Mouse (Mus musculus) liver, embryonic 12.5 days (tissue): ENCODE results near the gene Napa. TPM values are rescaled to one million over a fixed set of nuclear protein-coding genes. Genes with fewer than 3 reads are reported as not detected.
A peak's percentile ranks its signal among the peaks of the same experiment; 100 is the strongest.

Source experiments
- ATAC-seq: fragments of 200-750 bp; cut with Nextera tagmentation; 2 replicates; pipeline ENCODE4 v1.8.0; 2017; ENCODE audit warnings: moderate number of reproducible peaks, mild to moderate bottlenecking, moderate library complexity
- H3K27ac ChIP-seq: fragments of 300-500 bp; sonication (generic); 2 replicates; pipeline ENCODE4 v1.5.1; 2016; ENCODE audit warnings: mild to moderate bottlenecking
- H3K27me3 ChIP-seq: fragments of 300-500 bp; sonication (generic); replicated peaks from 2 replicates; pipeline ENCODE4 v1.6.1; 2016; ENCODE audit warnings: mild to moderate bottlenecking, moderate library complexity
- H3K36me3 ChIP-seq: fragments of 300-500 bp; sonication (generic); 2 replicates; pipeline ENCODE4 v1.6.1; 2016; ENCODE audit warnings: mild to moderate bottlenecking, moderate library complexity
- H3K4me1 ChIP-seq: fragments of 300-500 bp; sonication (generic); 2 replicates; pipeline ENCODE4 v1.6.1; 2016
- H3K4me2 ChIP-seq: fragments of 300-500 bp; sonication (generic); 2 replicates; pipeline ENCODE4 v1.6.1; 2016; ENCODE audit warnings: mild to moderate bottlenecking, moderate library complexity
- H3K4me3 ChIP-seq: fragments of 300-500 bp; sonication (generic); 2 replicates; pipeline ENCODE4 v1.5.1; 2016; ENCODE audit warnings: mild to moderate bottlenecking, moderate library complexity
- H3K9ac ChIP-seq: fragments of 300-500 bp; sonication (generic); 2 replicates; pipeline ENCODE4 v1.6.1; 2016; ENCODE audit warnings: mild to moderate bottlenecking, moderate library complexity
- H3K9me3 ChIP-seq: fragments of 300-500 bp; sonication (generic); replicated peaks from 2 replicates; pipeline ENCODE4 v1.6.1; 2016; ENCODE audit warnings: mild to moderate bottlenecking, moderate library complexity
- WGBS: fragments of 180-500 bp; shearing (Covaris S2); methylation state at CpG from one replicate; pipeline ENCODE4 v1.1.7; 2016; ENCODE audit not compliant: insufficient replicate concordance; 5-methylcytosine and 5-hydroxymethylcytosine counted together
- polyA plus RNA-seq: library from polyadenylated mRNA; unstranded; fragments of >200 nt; fragmentation: Nextera tagmentation; extraction: Ambion mirVana; gene quantifications from 2 replicates; pipeline ENCODE4 v1.2.1, GENCODE M21; 2016

The Napa gene
- polyA plus RNA-seq, 1 experiment from 2014 or later, result 165 TPM

DNA sequence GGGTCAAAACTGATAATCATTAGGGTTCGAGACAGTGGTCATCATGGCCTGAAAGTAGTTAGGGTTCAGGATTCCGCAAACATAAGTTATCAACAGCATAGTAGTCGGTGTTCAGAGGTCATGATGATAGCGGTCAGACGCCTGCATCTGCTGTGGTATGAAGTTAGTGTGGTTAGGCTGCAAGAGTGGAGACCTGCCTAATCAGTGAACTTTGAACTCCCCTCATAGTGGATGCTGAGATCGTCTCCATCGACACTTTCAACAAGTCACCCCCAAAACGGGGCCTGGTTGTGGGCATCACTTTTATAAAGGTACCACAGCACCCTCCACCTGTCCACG is 22.0 kb downstream of the Napa start:
- H3K9ac ChIP-seq, result no peak overlapping the region
- H3K27ac ChIP-seq, result no peak overlapping the region
- peaks cover 20% of the 10 kb centered on the region for H3K4me1 ChIP-seq
- 42% methylated on average over 9 of the region's 9 CpGs for WGBS
- H3K4me3 ChIP-seq, result peak overlapping the region; percentile 76
- H3K4me2 ChIP-seq, result peak overlapping the region; percentile 73
- H3K9me3 ChIP-seq, result no peaks in the 10 kb centered on the region
- H3K36me3 ChIP-seq, result peaks cover 29% of the 10 kb centered on the region
- ATAC-seq, result 0 out of 2 replicates have a peak, but pooled peaks have one; percentile 6
- H3K27me3 ChIP-seq, result no peaks in the 10 kb centered on the region

GRCm38 (mm10) chr7:16125829-16126228 is 27.6 kb downstream of the Napa start:
- Histone ChIP-seq H3K4me1 (peaks cover 16% of the 10 kb centered on the region), H3K9ac (no peak overlapping the region), H3K9me3 (no peaks in the 10 kb centered on the region), H3K36me3 (peaks cover 10% of the 10 kb centered on the region; the same call in 1 of the 2 replicates), H3K27ac (no peak overlapping the region), H3K27me3 (peaks cover 20% of the 10 kb centered on the region), H3K4me3 (no peak overlapping the region), H3K4me2 (no peak overlapping the region)
- 76% methylated on average over 9 of the region's 9 CpGs for WGBS
- ATAC-seq, result no peak

DNA sequence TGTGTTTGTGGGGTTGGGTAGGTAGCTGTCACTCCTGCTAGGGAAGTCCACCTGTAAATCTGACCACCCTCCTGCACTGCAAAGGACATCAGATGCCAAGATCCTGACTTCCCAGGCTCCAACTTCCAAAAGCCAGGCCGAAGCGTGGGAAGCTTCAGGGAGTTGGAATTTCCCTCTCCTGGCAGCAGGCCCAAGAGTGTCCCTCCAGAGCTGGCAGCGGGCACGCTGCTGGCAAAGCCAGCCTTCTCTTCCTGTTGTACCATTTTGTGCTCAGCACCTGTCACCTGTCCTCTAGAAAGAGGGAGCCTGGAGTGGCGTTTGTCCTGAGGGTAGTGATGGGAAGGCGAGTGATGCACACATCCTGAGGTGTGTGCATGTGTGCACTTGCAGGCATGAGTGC is 30.1 kb downstream of the Napa start:
- Histone ChIP-seq H3K9me3 (no peaks in the 10 kb centered on the region), H3K36me3 (peaks cover 10% of the 10 kb centered on the region; the same call in 1 of the 2 replicates), H3K4me3 (no peak overlapping the region), H3K4me2 (no peak overlapping the region), H3K4me1 (peaks cover 16% of the 10 kb centered on the region), H3K27ac (no peak overlapping the region), H3K9ac (no peak overlapping the region), H3K27me3 (peaks cover 45% of the 10 kb centered on the region)
- 57% methylated on average over 6 of the region's 6 CpGs for WGBS
- no peak for ATAC-seq

GRCm38 (mm10) chr7:16128899-16129298 is 30.6 kb downstream of the Napa start:
- Histone ChIP-seq H3K27me3 (peaks cover 50% of the 10 kb centered on the region), H3K4me3 (no peak overlapping the region), H3K36me3 (peaks cover 10% of the 10 kb centered on the region; the same call in 1 of the 2 replicates), H3K4me2 (no peak overlapping the region), H3K4me1 (peaks cover 16% of the 10 kb centered on the region), H3K9me3 (no peaks in the 10 kb centered on the region), H3K27ac (no peak overlapping the region), H3K9ac (no peak overlapping the region)
- WGBS, result 63% methylated on average over 5 of the region's 5 CpGs
- no peak for ATAC-seq

DNA sequence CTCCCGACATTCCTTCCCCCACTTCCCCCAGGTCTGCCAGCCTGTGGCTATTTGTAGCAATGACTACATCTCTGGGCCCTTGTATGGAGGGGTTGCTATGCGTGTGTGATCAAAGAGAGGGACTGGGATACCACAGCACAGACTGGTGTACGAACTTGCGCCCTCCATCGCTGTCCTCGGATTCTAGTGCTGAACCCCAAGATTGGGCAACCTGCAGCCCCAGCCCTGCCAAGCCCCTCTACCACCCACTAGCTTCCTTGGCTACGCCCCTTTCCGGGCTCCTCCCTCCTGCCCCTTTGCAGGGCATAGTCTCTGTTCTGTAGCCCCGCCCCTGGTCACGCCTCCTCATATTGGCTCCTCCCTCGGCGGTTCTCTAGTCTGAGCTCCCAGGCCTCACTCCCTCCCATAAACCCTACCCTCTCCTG is 31.2 kb downstream of the Napa start, which contains the start of gene Slc8a2:
TSS of gene Slc8a2 (plus strand) at position 406 of the 425 bp plus-strand sequence.
- Histone ChIP-seq H3K9me3 (no peaks in the 10 kb centered on the region), H3K4me3 (peak within 1 kb of the TSS; percentile 48), H3K36me3 (peaks cover 10% of the 10 kb centered on the region; the same call in 1 of the 2 replicates), H3K27ac (no peak within 1 kb of the TSS), H3K9ac (peak within 1 kb of the TSS; percentile 40), H3K27me3 (peaks cover 56% of the 10 kb centered on the region), H3K4me1 (peaks cover 16% of the 10 kb centered on the region), H3K4me2 (peak within 1 kb of the TSS; percentile 63)
- ATAC-seq, result peak; percentile 70
- WGBS, result 3% methylated on average over 12 of the region's 12 CpGs

GRCm38 (mm10) chr7:16129846-16130691 is 31.8 kb downstream of the Napa start:
- peaks cover 57% of the 10 kb centered on the region for H3K27me3 ChIP-seq
- peak overlapping the region; percentile 40 for H3K9ac ChIP-seq
- under 1% methylated on average over 38 of the region's 38 CpGs for WGBS

GRCm38 (mm10) chr7:16130956-16131634 is 32.8 kb downstream of the Napa start:
- peaks cover 57% of the 10 kb centered on the region for H3K27me3 ChIP-seq
- peaks cover 16% of the 10 kb centered on the region for H3K4me1 ChIP-seq
- H3K27ac ChIP-seq, result no peak overlapping the region
- 0 out of 2 replicates have a peak overlapping the region, but pooled peaks have one; percentile 63 for H3K4me2 ChIP-seq
- H3K9ac ChIP-seq, result no peak overlapping the region
- H3K9me3 ChIP-seq, result no peaks in the 10 kb centered on the region
- ATAC-seq, result no peak
- H3K4me3 ChIP-seq, result no peak overlapping the region
- H3K36me3 ChIP-seq, result 0 out of 2 replicates have a peak, but pooled peaks cover under 1% of the 10 kb centered on the region
- 27% methylated on average over 13 of the region's 13 CpGs for WGBS

More at GRCm38 (mm10) chr7:16129846-16130691, 31.8 kb downstream of the Napa start:
- peak; percentile 45; the same call in 1 of the 2 replicates for ATAC-seq
- Histone ChIP-seq H3K36me3 (peaks cover 10% of the 10 kb centered on the region; the same call in 1 of the 2 replicates), H3K4me3 (peak overlapping the region; percentile 48), H3K9me3 (no peaks in the 10 kb centered on the region), H3K4me2 (peak overlapping the region; percentile 63), H3K4me1 (peaks cover 16% of the 10 kb centered on the region), H3K27ac (no peak overlapping the region)

DNA sequence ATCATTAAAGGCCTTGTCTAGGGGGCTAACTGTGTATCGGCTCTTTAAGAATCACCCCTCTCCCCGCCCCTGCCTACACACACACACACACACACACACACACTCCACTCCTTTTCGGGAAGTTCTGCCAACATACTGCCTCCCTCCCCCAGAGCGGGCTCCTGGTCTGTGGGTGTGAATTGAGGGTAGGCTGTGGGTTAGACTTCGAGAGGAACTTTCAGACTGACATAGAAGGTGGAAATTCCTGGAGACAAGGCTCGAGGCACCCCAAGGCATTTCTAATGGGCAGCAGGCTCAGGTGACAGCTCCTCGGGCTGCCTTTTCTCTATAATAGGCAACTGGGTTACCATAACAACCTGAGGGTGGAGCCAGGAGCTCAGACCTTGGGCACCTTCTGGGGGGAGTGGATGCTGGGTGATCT is 33.9 kb downstream of the Napa start:
- no peak overlapping the region for H3K4me2 ChIP-seq
- 12% methylated on average over 7 of the region's 7 CpGs for WGBS

GRCm38 (mm10) chr7:16132926-16133325 is 34.7 kb downstream of the Napa start:
- Histone ChIP-seq H3K36me3 (no peaks in the 10 kb centered on the region), H3K27ac (no peak overlapping the region), H3K9me3 (no peaks in the 10 kb centered on the region), H3K4me2 (no peak overlapping the region), H3K9ac (no peak overlapping the region), H3K4me1 (peaks cover 16% of the 10 kb centered on the region), H3K4me3 (no peak overlapping the region), H3K27me3 (peaks cover 57% of the 10 kb centered on the region)
- ATAC-seq, result no peak
- 44% methylated on average over 3 of the region's 3 CpGs for WGBS

More for the DNA sequence above, 33.9 kb downstream of the Napa start:
- H3K4me3 ChIP-seq, result no peak overlapping the region
- no peak for ATAC-seq
- no peaks in the 10 kb centered on the region for H3K9me3 ChIP-seq
- peaks cover 57% of the 10 kb centered on the region for H3K27me3 ChIP-seq
- H3K36me3 ChIP-seq, result no peaks in the 10 kb centered on the region
- no peak overlapping the region for H3K27ac ChIP-seq
- peaks cover 16% of the 10 kb centered on the region for H3K4me1 ChIP-seq
- H3K9ac ChIP-seq, result no peak overlapping the region

DNA sequence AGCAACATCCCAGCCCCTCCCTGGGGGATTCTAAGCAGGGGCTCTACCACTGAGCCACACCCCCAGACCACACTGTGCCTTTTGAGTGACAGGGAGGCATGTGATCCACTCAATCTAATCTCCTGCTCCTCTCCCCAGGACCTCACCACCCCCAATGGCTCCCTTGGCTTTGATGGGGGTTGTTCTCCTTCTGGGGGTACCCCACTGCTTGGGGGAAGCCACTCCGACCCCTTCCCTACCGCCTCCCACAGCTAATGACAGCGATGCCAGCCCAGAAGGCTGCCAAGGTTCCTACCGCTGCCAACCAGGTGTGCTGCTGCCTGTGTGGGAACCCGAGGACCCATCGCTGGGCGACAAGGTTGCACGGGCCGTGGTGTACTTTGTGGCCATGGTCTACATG is 35.4 kb downstream of the Napa start:
- H3K27me3 ChIP-seq, result peaks cover 57% of the 10 kb centered on the region
- no peaks in the 10 kb centered on the region for H3K9me3 ChIP-seq
- ATAC-seq, result no peak
- no peak overlapping the region for H3K27ac ChIP-seq
- peaks cover 16% of the 10 kb centered on the region for H3K4me1 ChIP-seq
- WGBS, result 79% methylated on average over 9 of the region's 9 CpGs
- H3K36me3 ChIP-seq, result no peaks in the 10 kb centered on the region
- no peak overlapping the region for H3K9ac ChIP-seq
- no peak overlapping the region for H3K4me2 ChIP-seq
- no peak overlapping the region for H3K4me3 ChIP-seq

DNA sequence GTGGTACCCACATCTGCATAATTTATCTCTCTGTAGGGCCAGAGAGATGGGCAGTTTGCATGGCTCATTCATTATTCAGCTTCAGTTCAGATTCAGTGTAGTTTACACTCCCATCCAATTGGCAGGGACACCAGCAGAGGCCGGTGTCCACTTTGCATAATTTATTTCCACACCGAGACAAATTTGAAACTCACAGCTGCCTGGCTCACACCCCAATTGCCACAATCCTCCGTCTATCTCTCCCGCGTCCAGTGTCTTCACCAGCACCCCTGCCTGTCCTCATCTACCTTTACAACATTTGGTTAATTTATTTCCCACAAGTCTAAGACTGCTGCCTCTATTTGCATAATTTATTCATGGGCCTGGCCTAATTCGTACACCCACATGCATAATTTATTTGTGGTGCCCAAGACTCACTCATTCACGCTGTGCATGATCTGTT is 36.7 kb downstream of the Napa start:
- Histone ChIP-seq H3K27me3 (peaks cover 49% of the 10 kb centered on the region), H3K4me3 (no peak overlapping the region), H3K9ac (no peak overlapping the region), H3K4me2 (no peak overlapping the region), H3K27ac (no peak overlapping the region), H3K9me3 (no peaks in the 10 kb centered on the region), H3K4me1 (peaks cover 9% of the 10 kb centered on the region), H3K36me3 (no peaks in the 10 kb centered on the region)
- no peak for ATAC-seq
- WGBS, result 56% methylated on average over 7 of the region's 7 CpGs
